Mouse (Mus musculus): Measurements from ENCODE around the gene Vrk3.
A peak's percentile ranks its signal among the peaks of the same experiment; 100 is the strongest.
"Not testable (repeated sequence)": the region's sequence is repeated elsewhere in the genome, so short reads cannot be mapped to it uniquely, and the experiment has no call there.

The Vrk3 gene

GRCm38 (mm10) chr7:44748101-44749044 is at the start of gene Vrk3:
Gene Vrk3 (plus strand): TSS chr7:44748413.
- peak; percentile 96 for DNase-seq (ENCODE audit: low spot score)

GRCm38 (mm10) chr7:44701921-44702320 is 46.3 kb upstream of the Vrk3 start:
- DNase-seq (ENCODE audit: low spot score) = peak; percentile 48

GRCm38 (mm10) chr7:44702985-44703384 is 45.2 kb upstream of the Vrk3 start:
- DNase-seq (ENCODE audit: low spot score) = no peak

GRCm38 (mm10) chr7:44704363-44704762 is 43.9 kb upstream of the Vrk3 start:
- DNase-seq (ENCODE audit: low spot score) = peak; percentile 16

- no peak for DNase-seq (ENCODE audit: low spot score)
Measured at GRCm38 (mm10) chr7:44705086-44705485, 43.1 kb upstream of the Vrk3 start.

GRCm38 (mm10) chr7:44706322-44706721 is 41.9 kb upstream of the Vrk3 start:
- no peak for DNase-seq (ENCODE audit: low spot score)

- no peak for DNase-seq (ENCODE audit: low spot score)
Measured at GRCm38 (mm10) chr7:44707169-44707675, 41.0 kb upstream of the Vrk3 start.

GRCm38 (mm10) chr7:44708093-44708492 is 40.1 kb upstream of the Vrk3 start:
- not testable (repeated sequence) for DNase-seq (ENCODE audit: low spot score)

- no peak for DNase-seq (ENCODE audit: low spot score)
Measured at GRCm38 (mm10) chr7:44708574-44708973, 39.6 kb upstream of the Vrk3 start, which contains the start of gene Izumo2. Gene Izumo2 (plus strand): TSS chr7:44708742.

- no peak for DNase-seq (ENCODE audit: low spot score)
Measured at GRCm38 (mm10) chr7:44709881-44710280, 38.3 kb upstream of the Vrk3 start.

GRCm38 (mm10) chr7:44722058-44722457 is 26.2 kb upstream of the Vrk3 start:
- DNase-seq (ENCODE audit: low spot score) = no peak

GRCm38 (mm10) chr7:44724316-44724715 is 23.9 kb upstream of the Vrk3 start:
- DNase-seq (ENCODE audit: low spot score) = peak; percentile 54

- DNase-seq (ENCODE audit: low spot score) = no peak
Measured at GRCm38 (mm10) chr7:44726343-44726742, 21.9 kb upstream of the Vrk3 start.

GRCm38 (mm10) chr7:44727151-44727550 is 21.1 kb upstream of the Vrk3 start:
- DNase-seq (ENCODE audit: low spot score) = no peak

GRCm38 (mm10) chr7:44728082-44728975 is 19.9 kb upstream of the Vrk3 start:
- no peak for DNase-seq (ENCODE audit: low spot score)

GRCm38 (mm10) chr7:44733723-44734122 is 14.5 kb upstream of the Vrk3 start:
- no peak for DNase-seq (ENCODE audit: low spot score)

- DNase-seq (ENCODE audit: low spot score) = no peak
Measured at GRCm38 (mm10) chr7:44741361-44741760, 6.9 kb upstream of the Vrk3 start.

GRCm38 (mm10) chr7:44744270-44744669 is 3.9 kb upstream of the Vrk3 start:
- no peak for DNase-seq (ENCODE audit: low spot score)

- peak; percentile 80 for DNase-seq (ENCODE audit: low spot score)
Measured at GRCm38 (mm10) chr7:44745076-44745475, 3.1 kb upstream of the Vrk3 start.

GRCm38 (mm10) chr7:44747115-44747514 is 1.1 kb upstream of the Vrk3 start:
- DNase-seq (ENCODE audit: low spot score) = no peak

GRCm38 (mm10) chr7:44750950-44751349 is 2.7 kb downstream of the Vrk3 start, which contains the start of gene Zfp473:
Gene Zfp473 (minus strand): TSS chr7:44751050.
- DNase-seq (ENCODE audit: low spot score) = not testable (repeated sequence)

- no peak for DNase-seq (ENCODE audit: low spot score)
Measured at GRCm38 (mm10) chr7:44757164-44757563, 9.0 kb downstream of the Vrk3 start.

All from MN1 (cell line).